Mouse (Mus musculus) liver, embryonic 15.5 days (tissue): ENCODE results near the gene Zmym4. TPM values are rescaled to one million over a fixed set of nuclear protein-coding genes. Genes with fewer than 3 reads are reported as not detected.

Experiments
- ATAC-seq: fragments of 200-750 bp; cut with Nextera tagmentation; 2 replicates; pipeline ENCODE4 v1.8.0; 2017; ENCODE audit warnings: moderate number of reproducible peaks, mild to moderate bottlenecking, moderate library complexity; ENCODE audit not compliant: insufficient read depth
- H3K27ac ChIP-seq: fragments of 300-500 bp; sonication (generic); replicated peaks from 2 replicates; pipeline ENCODE4 v1.5.1; 2015; ENCODE audit warnings: mild to moderate bottlenecking, inconsistent platforms
- H3K27me3 ChIP-seq: fragments of 300-500 bp; sonication (generic); 2 replicates; pipeline ENCODE4 v1.6.1; 2015; ENCODE audit warnings: mild to moderate bottlenecking, inconsistent platforms
- H3K36me3 ChIP-seq: fragments of 300-500 bp; sonication (generic); replicated peaks from 2 replicates; pipeline ENCODE4 v1.6.1; 2015; ENCODE audit warnings: moderate library complexity, mild to moderate bottlenecking, inconsistent platforms
- H3K4me1 ChIP-seq: fragments of 300-500 bp; sonication (generic); replicated peaks from 2 replicates; pipeline ENCODE4 v1.6.1; 2015; ENCODE audit warnings: inconsistent platforms
- H3K4me2 ChIP-seq: fragments of 300-500 bp; sonication (generic); 2 replicates; pipeline ENCODE4 v1.6.1; 2015; ENCODE audit warnings: moderate library complexity, mild to moderate bottlenecking, inconsistent platforms
- H3K4me3 ChIP-seq: fragments of 300-500 bp; sonication (generic); replicated peaks from 2 replicates; pipeline ENCODE4 v1.5.1; 2015; ENCODE audit warnings: mild to moderate bottlenecking, inconsistent platforms
- H3K9ac ChIP-seq: fragments of 300-500 bp; sonication (generic); 2 replicates; pipeline ENCODE4 v1.6.1; 2015; ENCODE audit warnings: moderate library complexity, mild to moderate bottlenecking, inconsistent platforms
- H3K9me3 ChIP-seq: fragments of 300-500 bp; sonication (generic); replicated peaks from 2 replicates; pipeline ENCODE4 v1.6.1; 2016; ENCODE audit warnings: inconsistent platforms
- WGBS: fragments of 180-500 bp; shearing (Covaris S2); methylation state at CpG from one replicate; pipeline ENCODE4 v1.1.7; 2015; ENCODE audit warnings: mixed read lengths; ENCODE audit not compliant: insufficient replicate concordance; 5-methylcytosine and 5-hydroxymethylcytosine counted together
- polyA plus RNA-seq: library from polyadenylated mRNA; unstranded; fragments of >200 nt; fragmentation: Nextera tagmentation; extraction: Ambion mirVana; gene quantifications from 2 replicates; pipeline ENCODE4 v1.2.1, GENCODE M21; 2015

Gene Zmym4
- polyA plus RNA-seq, 1 experiment from 2014 or later = 2.6 TPM

DNA sequence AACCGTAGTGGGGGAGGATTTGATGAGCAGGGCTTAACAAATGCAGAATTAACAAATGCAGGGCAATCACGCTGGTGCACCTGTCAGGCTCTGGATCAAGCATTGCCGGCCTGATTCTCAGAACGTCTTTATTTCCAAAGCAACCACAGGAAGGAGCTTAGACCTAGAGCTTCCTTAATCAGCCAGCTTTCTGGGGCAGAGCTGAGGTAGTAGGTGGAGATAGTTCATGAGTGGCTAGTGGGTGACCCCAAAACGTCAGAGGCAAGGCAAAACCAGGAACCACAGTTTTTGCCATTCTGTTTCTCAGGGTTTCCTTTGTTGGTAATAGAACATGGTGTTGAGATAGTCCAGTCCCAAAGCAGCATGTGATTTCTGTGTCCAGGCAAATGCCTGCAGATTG, 153.1 kb downstream of the Zmym4 start:
- peaks cover 17% of the 10 kb centered on the region for H3K36me3 ChIP-seq
- no peak for ATAC-seq
- H3K27me3 ChIP-seq = no peaks in the 10 kb centered on the region
- no peak overlapping the region for H3K4me3 ChIP-seq
- no peak overlapping the region for H3K9ac ChIP-seq
- no peak overlapping the region for H3K4me2 ChIP-seq
- H3K4me1 ChIP-seq = no peaks in the 10 kb centered on the region; the same call in 1 of the 2 replicates
- WGBS = 42% methylated on average over 5 of the region's 5 CpGs
- no peaks in the 10 kb centered on the region for H3K9me3 ChIP-seq
- no peak overlapping the region for H3K27ac ChIP-seq

DNA sequence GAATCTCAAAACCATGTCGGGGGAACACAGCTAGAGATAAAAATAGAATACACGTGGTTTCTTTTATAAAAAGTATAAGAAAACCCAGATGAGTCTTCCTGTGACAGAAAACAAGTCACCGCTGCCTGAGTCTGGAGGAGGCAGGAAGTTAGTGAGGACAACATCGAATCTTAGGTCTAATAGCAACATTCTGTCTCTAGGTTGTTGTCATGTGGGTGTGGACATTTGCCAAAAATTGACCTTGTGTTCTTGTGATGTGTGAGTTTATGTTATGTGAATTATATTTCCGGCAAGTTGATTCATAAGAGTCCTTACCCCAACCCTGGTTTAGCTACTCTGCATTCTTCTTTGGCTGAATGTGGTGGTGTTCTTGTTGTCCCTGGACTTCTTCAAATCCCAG, 154.7 kb downstream of the Zmym4 start:
- H3K27ac ChIP-seq = no peak overlapping the region
- no peak overlapping the region for H3K4me2 ChIP-seq
- H3K36me3 ChIP-seq = peaks cover 18% of the 10 kb centered on the region
- H3K27me3 ChIP-seq = no peaks in the 10 kb centered on the region
- no peak for ATAC-seq
- H3K4me3 ChIP-seq = no peak overlapping the region
- no peak overlapping the region for H3K9ac ChIP-seq
- H3K9me3 ChIP-seq = no peaks in the 10 kb centered on the region
- 52% methylated on average over 5 of the region's 5 CpGs for WGBS
- H3K4me1 ChIP-seq = no peaks in the 10 kb centered on the region; the same call in 1 of the 2 replicates

Other genes with a start within 250 kb of the Zmym4 start
- not detected in 2 replicates for gene Tfap2e, start 231.9 kb downstream of the Zmym4 start, polyA plus RNA-seq
- gene Ncdn, start 214.7 kb downstream of the Zmym4 start, polyA plus RNA-seq = 6.9 and 7.5 TPM in 2 replicates
- gene AU040320, start 214.6 kb downstream of the Zmym4 start, polyA plus RNA-seq = 8.4 and 8.9 TPM in 2 replicates
- 25.3 and 25.5 TPM in 2 replicates for gene Sfpq, start 53.2 kb upstream of the Zmym4 start, polyA plus RNA-seq
- gene Zmym1, start 93.0 kb upstream of the Zmym4 start, polyA plus RNA-seq = 7.6 and 7.9 TPM in 2 replicates
- gene Zmym6, start 109.2 kb upstream of the Zmym4 start, polyA plus RNA-seq = 2.5 and 2.8 TPM in 2 replicates
- 8.0 and 8.3 TPM in 2 replicates for gene Tmem35b, start 155.6 kb upstream of the Zmym4 start, polyA plus RNA-seq
- gene Dlgap3, start 201.1 kb upstream of the Zmym4 start, polyA plus RNA-seq = 0.20 and 0.40 TPM in 2 replicates